Mouse (Mus musculus) 3T3-L1 (cell line): ENCODE results near the gene Dapk1.
"Not testable (repeated sequence)": the region's sequence is repeated elsewhere in the genome, so short reads cannot be mapped to it uniquely, and the experiment has no call there.

ENCODE experiments used
- DNase-seq: peaks from one replicate; pipeline ENCODE4 v3.0.0-alpha.2; 2015; ENCODE audit warnings: low read depth, low spot score

Dapk1 gene

DNA sequence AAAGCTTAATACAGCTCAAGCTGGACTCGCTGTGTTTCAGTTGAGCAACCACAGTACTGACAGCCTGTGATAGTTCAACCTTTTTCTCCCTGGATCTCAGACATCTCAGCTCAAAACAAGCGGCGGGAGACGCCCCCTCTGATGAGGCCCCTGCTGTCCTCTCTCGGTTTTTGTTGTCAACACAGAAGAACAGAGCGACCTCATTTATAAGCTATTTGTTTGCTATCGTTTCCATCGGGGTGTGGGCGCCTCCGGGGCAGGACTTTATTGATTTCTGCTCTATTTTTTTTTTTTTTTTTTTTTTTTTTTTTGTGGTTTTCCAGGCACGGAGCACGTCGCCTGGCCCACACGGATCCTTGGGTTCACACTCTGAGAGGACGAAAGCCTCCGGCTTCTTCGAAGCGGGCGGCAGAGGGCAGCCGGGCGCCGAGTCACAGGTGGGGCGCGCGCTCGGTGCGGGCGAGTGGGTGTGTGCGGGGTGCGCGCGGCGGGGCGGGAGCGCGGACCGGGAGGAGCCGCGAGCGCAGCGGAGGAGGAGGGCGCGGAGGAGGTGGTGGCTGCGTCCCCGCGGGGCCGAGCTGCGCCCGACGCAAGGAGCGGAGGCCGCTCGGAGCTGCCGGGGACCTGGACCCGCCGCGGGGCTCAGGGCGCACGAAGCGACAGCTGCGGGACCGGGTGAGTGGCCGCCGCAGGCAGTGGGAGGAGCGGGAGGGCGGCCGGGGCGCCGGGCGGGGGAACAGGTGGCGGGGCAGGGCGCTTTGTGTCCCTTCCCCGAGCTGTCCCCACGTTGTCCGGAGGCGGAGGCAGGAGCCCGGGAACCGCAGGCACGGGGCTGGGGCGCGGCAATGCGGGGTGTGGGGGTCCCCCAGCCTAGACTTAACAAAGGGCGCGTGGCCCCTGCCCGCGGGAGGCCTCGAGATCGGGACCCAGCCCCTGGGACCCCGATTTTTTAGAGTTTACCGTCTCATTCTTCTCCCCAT lies at the start of gene Dapk1:
Gene Dapk1, plus strand, starts transcription at position 512 of the 980 bp plus-strand sequence.
- DNase-seq, result no peak

DNA sequence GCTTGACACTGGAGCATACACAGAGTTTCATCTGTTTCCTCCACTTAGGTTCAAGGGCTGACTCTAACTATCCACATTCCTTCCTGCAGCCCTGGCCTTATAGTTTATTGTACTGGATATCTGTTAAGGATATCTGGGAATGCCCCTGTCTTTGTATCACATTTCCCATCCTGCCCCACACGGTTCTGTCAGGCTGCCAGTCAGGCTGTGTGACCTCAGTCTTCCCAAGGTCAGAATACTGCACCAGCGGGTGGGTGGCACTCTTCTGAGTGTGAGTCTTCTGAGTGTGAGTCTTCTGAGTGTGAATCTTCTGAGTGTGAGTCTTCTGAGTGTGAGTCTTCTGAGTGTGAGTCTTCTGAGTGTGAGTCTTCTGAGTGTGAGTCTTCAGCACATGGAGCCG lies 48.4 kb upstream of the Dapk1 start:
- no peak for DNase-seq

DNA sequence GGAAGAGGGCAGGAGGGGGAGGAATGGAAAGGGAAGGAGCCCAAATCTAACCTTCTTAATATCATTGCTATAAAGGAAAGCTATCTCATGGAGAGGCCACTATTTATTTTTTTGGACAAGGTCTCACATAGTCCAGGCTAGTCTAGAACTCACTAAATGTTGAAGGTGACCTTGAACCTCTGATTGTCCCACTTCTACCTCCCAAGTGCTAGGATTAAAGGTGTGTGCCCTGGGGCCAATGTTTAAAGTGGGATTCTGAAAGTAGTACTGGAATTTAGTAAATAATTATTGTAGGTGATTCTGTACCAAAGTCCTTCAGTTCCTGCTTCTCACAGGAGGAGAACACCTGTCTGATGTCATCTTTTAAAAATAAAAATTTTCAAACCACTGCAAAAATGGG lies 45.3 kb upstream of the Dapk1 start:
- no peak for DNase-seq

DNA sequence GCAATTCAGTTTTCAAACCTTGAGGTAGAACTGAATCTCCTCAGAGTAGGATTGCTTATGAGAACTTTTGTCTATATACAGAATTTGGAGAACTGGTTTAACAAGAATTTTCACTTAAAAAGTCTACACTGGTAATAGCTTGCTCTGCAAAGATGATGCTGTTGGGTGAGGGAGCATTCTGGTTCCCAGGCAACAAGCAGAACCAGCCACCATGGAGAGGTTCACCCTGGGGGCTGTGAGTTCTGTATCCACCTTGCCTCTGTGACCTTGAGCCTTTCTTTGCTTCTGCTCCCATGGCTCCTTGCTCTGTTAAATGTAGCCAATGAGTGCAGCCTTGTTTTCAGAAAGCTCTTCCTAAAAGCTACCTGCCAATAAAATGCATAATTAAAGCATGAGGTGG lies 44.8 kb upstream of the Dapk1 start:
- no peak for DNase-seq

DNA sequence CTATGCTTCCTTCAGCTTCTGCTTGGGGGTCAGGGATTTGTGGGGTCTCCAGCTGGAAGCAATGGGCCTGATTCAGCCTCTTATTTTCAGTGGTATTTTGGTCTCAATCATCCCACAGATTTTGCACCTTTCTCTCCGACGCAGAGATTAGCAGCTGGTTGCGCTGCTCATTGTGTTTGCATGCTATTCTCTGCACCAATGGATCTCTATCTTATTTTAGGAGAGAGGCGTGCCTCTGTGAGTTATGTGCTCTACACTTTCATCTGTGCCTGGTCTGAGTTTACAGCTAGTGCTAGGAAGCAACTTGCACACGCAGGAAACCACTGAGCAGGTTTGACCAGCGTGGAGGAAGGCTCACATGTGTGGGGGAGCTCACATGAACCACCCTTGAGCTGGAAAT lies 37.4 kb upstream of the Dapk1 start:
- DNase-seq, result no peak

DNA sequence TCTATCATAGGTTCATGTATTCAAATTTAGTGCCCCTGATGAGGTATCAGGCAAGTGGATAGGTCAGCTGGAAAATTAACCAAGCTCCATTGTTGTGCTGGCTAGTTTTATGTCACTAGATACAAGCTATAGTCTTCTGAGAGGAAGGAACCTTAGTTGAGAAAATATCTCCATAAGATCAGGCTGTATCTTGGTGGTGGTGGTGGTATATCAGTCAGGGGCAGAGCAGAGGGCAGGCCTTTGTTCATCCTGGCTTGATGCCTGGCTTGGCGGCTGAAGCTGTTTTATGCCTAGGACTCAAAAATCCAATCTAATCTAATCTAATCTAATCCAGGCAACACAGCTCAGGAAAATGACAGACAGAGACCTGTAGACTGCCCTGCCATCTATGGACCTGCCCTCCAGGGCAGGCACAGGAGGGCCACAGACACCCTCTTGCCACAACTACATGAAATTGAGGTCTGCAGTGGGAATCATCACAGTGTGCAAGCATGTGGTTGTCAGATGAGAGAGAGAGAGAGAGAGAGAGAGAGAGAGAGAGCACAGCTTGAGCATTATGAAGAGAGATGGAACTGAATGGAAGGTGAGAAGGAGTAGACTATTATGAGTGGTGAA lies 32.7 kb upstream of the Dapk1 start:
- no peak for DNase-seq

DNA sequence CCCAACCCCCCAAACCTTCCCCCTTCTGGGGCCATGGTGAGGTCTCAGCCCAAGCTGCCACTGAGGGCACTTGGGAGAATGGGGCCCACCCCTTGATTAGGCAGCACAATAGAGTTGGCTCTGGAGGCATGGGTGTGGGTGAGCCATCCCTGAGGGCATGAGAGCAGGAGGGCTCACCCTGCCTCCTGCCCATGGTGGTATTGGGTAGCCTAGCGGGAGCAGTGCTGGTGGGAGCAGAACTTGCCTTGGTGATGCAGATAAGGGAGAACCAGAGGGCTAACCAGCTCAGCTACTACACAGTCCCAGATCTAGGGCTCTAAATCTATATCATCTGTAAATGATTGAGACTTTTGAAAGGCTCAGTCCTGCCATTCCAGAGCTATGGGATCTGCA lies 32.2 kb upstream of the Dapk1 start:
- no peak for DNase-seq

DNA sequence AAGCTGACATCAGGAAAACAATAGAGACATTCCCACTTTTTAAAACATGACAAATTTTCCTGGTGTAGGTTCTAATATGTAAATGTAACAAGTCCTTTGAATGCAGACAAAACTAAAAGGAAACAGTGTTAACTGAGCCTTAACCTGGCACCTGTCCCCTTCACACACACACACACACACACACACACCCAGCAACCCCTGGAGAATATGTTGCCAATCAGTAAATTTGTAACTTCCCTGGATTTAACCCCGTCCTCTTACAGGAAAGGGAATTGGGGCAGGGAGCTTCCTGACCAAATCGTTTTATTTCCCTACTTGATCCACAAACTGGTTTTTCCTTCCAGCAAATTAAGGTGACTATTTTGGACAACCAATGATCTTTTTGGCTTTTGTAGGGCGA lies 28.2 kb upstream of the Dapk1 start:
- no peak for DNase-seq

DNA sequence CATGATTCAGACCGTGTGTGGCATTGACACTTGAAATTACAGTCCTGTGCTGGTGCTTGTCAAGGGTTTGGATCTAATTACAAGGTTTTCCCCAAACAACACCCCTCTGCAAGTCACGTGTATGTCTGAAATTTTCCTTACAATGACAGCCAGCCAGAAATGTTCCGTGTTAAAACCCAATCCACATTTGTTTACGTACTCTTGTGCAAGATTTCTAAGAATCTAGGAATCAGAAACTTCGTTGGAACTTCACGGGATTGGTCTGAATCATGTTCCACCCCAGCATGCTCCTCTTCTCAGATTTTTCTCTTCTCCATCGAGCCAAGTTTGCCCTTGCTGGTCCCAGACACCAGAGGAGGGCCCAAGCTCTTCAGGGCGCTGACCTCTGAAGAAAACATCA lies 27.8 kb upstream of the Dapk1 start:
- no peak for DNase-seq

DNA sequence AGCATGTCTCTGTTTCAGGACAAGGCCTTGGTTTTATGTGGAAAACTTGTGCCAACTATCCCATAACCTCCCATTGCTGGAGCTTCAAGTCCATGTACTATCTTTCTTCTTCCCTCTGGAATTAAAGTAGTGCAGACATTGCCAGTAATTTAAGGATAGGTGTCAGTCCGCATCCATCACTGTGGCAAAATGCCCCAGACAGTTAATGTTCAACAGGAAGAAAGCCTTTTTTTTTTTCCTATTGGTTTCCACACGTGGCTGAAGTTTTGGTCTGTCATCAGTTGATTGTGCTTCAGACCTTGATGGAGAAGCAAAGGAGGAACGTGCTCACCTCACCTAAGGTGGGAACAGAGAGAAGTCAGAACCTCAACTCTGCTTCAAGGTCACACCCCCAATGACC lies 23.2 kb upstream of the Dapk1 start:
- DNase-seq, result no peak

DNA sequence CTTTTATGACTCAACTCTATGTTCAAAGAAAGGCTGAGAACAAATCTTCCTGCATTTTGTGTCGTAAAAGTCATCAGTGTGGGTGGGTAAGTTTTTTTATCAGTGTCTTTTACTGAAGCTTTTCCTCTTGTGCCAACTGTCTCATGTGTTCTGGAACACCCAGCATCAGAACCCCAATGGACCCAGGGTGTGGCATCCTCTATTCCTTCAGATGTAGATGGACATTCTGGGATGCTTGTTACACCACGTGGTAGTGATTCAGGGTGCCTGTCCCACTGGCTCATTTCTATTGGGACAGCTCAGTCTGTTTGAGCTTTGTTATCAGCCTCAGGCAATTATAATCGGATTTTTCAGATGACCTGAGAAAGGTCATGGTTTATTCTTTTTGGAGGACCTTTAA lies 6.9 kb upstream of the Dapk1 start:
- no peak for DNase-seq

DNA sequence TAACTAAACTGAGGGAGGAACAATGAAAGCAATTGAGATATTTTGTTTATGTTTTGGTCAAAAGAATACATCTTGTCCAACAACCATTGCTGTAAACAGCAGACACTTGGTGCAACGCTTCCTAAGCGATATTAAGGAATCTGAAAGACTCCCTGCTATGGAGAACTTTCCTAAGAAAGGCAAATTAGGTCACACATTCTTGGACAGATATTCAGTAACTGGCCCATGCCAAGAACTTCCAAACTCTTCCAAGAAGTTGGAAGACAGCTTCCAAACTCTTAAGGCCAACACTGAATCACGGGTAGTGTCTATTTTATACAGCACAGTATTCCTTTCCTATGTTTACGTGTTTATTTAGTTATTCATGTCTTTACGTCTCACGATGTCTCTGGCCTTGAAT lies 6.2 kb upstream of the Dapk1 start:
- no peak for DNase-seq

DNA sequence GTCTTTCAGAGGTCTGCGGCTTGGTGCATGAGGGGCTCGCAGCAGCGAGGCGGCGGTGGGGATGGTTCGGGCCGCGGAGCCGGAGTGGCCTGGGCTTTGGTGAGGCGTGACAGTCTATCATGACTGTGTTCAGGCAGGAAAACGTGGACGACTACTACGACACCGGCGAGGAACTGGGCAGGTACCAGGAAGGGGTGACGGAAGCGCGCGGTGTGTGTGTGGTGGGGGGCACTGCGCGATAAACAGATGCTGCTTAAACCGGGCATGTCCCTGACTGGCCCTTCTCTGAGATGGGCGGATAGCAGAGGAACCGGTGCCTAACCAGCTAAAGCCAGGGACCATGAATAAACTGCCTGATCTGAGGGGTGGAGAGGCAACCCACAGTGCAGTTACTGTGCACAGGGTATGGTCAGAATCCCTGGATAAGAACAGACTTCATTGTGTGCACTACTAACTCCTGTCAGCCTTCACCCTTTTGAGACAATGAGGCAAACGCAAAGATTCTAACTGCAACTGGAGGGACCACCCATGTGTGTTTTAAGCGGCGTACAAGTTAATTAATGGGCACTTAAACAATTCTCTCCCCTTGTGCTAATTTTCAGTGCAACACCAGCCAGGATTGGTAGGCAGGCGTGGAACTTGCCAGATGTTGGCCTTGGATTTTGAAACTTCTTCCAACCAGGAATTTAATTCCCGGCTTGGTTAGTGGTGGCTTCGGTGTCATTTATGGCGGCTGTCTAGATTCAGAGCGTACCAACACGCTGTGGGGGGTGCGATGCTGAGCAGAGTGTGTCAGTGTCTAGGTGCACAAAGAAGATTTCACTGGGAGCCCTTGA lies 887 bp downstream of the Dapk1 start:
- no peak for DNase-seq

DNA sequence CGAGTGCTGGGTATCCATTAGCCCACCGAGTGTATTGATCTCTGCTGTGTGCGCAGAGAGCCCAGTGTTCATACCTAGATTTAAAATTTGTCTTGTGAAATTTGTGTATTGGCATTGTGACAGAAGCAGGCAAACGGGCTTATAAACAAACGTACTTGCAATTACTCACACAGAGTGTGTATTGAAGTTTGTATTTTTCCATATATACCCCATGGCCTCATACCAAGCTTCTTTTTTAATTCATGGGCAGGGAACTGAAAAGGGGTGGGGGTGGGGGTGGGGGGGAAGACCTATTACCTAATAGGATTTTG lies 1.5 kb downstream of the Dapk1 start:
- DNase-seq, result no peak

DNA sequence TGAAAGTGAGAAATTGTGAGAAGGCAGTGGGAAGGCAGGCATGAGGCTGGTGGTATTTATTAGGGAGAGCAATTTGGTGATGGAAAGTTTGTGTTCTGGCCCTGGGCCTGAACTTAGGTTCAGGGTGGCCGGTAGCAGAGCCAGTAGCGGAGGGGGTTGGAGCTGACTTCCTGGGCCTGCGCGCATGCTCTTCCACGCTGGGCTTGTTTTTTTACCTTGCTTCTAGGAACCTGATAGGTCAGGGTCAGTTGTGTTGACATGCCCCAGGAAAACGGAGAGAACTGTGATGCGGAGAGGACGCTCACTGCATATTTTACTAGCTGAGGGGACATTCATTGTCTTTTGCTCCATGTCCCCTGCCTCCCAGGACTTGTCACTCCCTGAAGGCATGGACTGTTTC lies 5.7 kb downstream of the Dapk1 start:
- no peak for DNase-seq

DNA sequence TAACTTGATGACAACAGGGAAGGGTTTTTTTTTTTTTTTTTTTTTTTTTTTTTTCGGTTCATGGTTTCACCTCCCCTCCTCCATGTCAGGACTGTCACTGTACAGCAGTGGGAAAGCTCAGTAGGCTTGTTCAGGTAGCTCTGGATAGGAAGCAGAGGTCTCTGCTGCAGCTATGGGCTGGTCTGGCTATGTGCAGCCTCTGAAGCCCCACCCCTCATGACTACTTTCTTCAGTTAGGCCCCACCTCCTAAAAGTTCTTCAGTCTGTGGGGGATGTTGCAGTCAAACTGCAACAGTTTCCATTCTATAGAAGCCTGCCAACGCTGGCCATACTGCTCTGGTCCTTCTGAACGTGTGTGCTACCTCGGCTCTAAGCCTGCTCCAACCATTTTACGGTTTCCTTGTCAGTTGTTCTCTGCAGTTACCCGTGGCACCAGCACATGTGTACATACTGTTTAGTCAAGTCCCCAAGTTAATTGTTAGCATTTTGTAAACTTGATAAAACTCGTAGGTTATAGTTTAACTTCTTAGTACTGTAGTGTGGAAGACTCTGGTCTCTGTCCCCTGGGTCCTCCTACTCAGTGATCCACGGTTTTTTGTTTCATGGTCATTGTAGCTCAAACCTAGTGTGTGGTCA lies 6.8 kb downstream of the Dapk1 start:
- DNase-seq, result no peak

DNA sequence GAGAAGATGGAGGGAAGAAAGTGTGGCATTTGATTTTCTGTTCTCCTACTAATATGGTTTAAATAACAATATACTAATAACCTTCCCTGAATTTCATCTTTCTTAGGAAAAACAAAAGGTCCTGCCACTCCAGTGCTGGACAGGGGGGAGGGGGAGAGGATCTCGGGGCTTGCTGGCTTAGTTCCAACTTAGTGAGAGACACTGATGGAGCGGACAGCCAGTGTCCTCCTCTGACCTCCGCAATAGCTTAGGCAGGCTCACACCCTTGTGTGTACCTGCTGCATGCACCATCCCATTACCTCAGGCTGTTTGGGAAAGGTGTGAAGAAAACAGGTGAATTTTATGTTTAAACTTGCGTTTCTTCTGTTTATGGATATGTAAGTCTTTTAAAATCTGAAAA lies 7.5 kb downstream of the Dapk1 start:
- no peak for DNase-seq

DNA sequence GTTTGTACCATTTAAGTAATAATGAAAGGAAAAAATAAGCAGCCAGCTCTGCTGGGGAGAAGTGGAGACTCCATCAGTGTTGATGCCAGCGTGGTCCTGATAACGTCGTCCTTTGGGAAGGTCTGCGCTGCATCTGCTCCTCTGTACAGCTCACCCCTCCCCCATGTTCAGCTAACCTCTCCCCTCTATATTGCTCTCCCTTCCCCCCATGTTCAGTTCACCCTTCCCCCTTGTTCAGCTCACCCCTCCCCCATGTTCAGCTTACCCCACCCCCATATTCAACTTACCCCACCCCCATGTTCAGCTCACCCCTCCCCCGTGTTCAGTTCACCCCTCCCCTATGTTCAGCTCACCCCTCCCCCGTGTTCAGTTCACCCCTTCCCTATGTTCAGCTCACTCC lies 8.8 kb downstream of the Dapk1 start:
- no peak for DNase-seq

DNA sequence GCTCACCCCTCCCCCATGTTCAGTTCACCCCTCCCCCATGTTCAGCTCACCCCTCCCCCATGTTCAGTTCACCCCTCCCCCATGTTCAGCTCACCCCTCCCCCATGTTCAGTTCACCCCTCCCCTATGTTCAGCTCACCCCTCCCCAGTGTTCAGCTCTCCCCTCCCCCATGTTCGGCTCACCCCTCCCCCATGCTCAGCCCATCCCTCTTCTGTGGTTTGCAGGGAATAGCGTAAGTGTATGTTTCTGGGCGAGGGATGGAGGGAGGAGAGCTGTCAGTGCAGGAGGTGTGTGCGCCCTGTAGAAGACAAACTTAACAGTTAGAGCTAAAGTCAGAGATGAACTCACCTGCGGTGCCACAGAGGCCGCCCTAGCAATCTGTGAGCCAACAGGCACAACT lies 9.2 kb downstream of the Dapk1 start:
- DNase-seq, result not testable (repeated sequence)

DNA sequence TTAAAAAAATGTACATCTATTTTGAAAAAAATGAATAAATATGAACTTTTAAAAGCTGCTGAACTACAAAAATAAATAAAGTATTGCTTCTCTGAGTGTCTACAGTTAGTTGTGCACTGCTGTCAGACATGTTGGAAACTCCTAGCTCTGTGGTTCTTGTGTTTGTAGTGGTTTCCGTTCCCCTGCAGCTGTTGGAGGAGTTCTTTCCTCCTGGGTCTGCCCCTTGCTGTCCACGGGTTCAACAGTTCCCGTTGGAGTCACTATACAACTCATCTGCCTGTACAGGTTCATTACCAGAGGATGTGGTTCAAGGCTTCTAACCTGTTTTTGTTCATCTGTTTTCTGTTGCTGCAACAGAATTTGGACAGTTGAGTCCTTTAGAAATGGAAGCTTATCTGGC lies 10.4 kb downstream of the Dapk1 start:
- DNase-seq, result no peak

DNA sequence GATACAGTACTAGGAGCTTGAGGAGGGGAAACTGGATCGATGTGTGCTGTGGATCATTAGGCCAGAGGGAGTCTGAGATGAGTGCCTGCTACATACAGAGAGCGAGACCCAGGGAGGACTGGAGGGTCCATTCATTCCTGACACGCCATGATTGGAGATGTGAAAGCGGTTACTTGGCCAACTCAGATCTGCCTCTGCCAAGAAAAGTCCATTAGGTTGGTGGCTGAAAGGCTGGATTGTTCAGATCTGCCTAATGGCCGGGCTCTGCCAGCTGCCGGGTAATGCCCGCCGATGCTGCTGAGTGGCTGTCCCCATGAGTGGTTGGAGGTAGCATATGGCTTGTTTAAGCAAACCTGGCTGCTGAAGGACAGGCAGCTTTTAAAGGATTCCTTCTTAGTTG lies 12.4 kb downstream of the Dapk1 start:
- no peak for DNase-seq

DNA sequence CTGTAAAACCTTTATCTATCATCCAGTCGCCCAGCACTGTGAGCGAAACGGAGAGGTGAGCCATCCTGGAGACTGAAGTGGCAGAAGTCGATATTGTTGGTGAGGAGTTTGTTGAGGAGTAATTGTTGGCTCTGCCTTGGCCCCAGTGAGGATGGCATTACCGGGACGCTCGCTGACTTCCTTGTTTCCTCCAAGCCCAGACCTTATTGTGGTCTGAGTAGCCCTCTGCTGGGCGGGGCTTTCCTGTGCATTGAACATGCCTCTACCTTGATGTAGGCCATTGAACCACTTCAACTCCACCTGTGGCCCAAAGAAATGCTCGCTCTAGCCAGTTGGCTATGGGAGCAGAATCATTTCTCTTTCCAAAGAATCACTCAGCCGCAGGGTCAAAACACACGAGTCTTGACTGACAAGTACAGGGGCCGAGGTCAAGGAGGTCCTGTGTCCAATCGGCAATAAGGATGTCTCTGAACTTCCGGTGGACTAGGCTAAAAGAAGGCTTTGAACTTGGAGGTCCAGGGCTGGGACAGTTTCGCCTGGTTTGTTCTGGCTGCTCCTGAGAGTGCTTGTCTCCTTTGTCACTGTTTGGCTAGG lies 13.4 kb downstream of the Dapk1 start:
- DNase-seq, result no peak
